Mouse (Mus musculus): Measurements from ENCODE around the gene Mageb18.

- TF ChIP-seq EP300 (IDR thresholded peaks at IDR 0.05) (no peak), CTCF (IDR thresholded peaks at IDR 0.05) (no peak)
These were observed 318.8 kb downstream of the Mageb18 start for GRCm38 (mm10) chrX:92280619-92281018.
